Mouse (Mus musculus) telencephalon, adult 2 months (tissue): ENCODE results near the gene Gm21425.
"Not testable (repeated sequence)": the region's sequence is repeated elsewhere in the genome, so short reads cannot be mapped to it uniquely, and the experiment has no call there.

Experiments
- DNase-seq: peaks from one replicate; pipeline ENCODE4 v3.0.0-alpha.2; 2011; ENCODE audit warnings: low read depth, low spot score

Gm21425 gene

DNA sequence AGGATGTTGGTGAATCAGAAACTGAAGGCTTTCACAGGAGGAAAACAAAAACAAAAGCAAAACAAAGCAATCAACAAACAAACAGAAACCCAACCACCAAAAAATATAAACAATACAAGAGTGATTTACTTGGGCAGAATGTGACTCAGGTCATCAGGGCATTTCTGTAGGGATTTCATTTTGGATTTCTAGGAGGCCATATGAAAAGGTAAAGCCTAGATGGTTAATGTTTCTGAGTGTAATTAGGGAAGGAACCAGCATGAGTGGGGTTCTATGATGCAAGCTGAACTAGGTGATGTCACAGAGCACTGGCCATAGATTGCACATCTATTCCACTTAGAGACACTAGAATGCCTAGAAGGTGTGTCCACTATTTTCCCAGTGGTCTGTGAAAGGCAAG lies at the start of gene Gm21425:
Gene Gm21425 (plus strand): TSS at position 301 of the 400 bp plus-strand sequence.
- not testable (repeated sequence) for DNase-seq

DNA sequence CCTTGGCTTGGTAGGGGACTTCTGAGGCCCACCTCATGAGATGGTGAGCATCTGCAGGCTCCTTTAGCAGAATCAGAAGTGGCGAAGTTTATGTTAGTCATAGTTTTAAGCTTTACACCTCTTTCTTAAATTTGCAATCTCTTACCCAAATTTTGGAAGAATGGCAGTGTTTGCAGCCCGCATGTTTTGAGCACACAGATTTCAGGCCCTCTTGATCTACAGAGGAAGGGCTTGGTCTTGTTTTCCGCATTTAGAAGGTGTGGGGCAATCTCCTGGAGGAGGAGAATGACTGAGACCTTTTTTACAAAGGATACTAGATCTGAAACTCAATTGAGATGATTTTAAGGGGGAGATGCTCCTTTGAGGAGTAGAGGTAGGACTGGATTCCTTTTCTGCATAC lies 28.4 kb upstream of the Gm21425 start, which contains the start of gene Gm21891:
Gene Gm21891 (minus strand): TSS at position 101 of the 400 bp plus-strand sequence.
- not testable (repeated sequence) for DNase-seq
